ENCODE assay signal across 23 mouse cellular contexts in the genomic region with DNA sequence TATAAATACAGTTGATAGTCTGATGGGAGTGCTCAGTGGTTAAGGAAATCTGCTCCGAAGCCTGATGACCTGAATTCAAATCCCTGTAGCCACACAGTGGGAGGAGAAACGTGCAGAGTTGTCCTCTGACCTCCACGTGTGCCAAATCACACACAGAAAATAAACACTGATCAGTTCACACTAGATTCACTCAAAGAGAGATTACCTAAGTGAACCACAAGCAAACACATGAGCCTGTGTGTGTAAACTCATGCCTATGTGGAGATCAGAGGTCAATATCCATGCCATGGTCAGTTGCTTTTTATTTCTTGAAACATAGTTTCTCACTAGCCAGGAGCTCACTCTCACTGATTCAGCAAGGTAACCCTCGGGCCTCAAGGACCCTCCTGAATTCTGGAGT. TPM values are rescaled to one million over a fixed set of nuclear protein-coding genes. Genes with fewer than 3 reads are reported as not detected.
A peak's percentile ranks its signal among the peaks of the same experiment; 100 is the strongest.
DNase-seq lines count a peak whose midpoint lies in the region; ATAC-seq and TF ChIP-seq lines count a peak whose summit lies in the region.
"Had no signal": no experiment of that assay in that cellular context is flagged by ENCODE, and none has a peak within 500 bp of the region (broad histone marks: within the 10 kb centered on the region; RNA-seq: fewer than 3 reads in every experiment).

No protein-coding gene starts in this region.

- H3K36me3 ChIP-seq in heart, embryonic 12.5 days = peaks cover 6% of the 10 kb centered on the region; the same call in 1 of the 2 replicates
- H3K36me3 ChIP-seq in heart, embryonic 10.5 days = no peaks in the 10 kb centered on the region
- H3K36me3 ChIP-seq in liver, adult 2 months (ENCODE audit: control insufficient read depth, insufficient read depth, low read length) = no peaks in the 10 kb centered on the region
- no peaks in the 10 kb centered on the region for H3K36me3 ChIP-seq in liver, embryonic 11.5 days (ENCODE audit: control insufficient read depth, insufficient read depth, low read length)
- H3K36me3 ChIP-seq in liver, embryonic 13.5 days = no peaks in the 10 kb centered on the region
- H3K36me3 ChIP-seq in liver, embryonic 15.5 days (replicated peaks) = no peaks in the 10 kb centered on the region
- H3K36me3 ChIP-seq: embryonic facial prominence, embryonic 10.5 days; embryonic facial prominence, embryonic 12.5 days; forebrain, embryonic 15.5 days had no signal

- no peak for TF ChIP-seq CTCF in liver, adult 2 months (IDR thresholded peaks at IDR 0.05; ENCODE audit: low read depth, low read length)

- H3K27me3 ChIP-seq in heart, embryonic 12.5 days (replicated peaks) = no peaks in the 10 kb centered on the region
- no peaks in the 10 kb centered on the region for H3K27me3 ChIP-seq in heart, embryonic 10.5 days (ENCODE audit: insufficient read depth, poor library complexity, severe bottlenecking)
- 0 out of 2 replicates have a peak, but pooled peaks cover 2% of the 10 kb centered on the region for H3K27me3 ChIP-seq in liver, adult 2 months (ENCODE audit: control insufficient read depth, insufficient read depth, low read length)
- H3K27me3 ChIP-seq in liver, embryonic 11.5 days (replicated peaks; ENCODE audit: control insufficient read depth, insufficient read depth, low read length) = no peaks in the 10 kb centered on the region; the same call in 1 of the 2 replicates
- H3K27me3 ChIP-seq in liver, embryonic 13.5 days = no peaks in the 10 kb centered on the region
- peaks cover 5% of the 10 kb centered on the region; the same call in 1 of the 2 replicates for H3K27me3 ChIP-seq in liver, embryonic 15.5 days
- H3K27me3 ChIP-seq: embryonic facial prominence, embryonic 12.5 days; forebrain, embryonic 15.5 days had no signal

- no peak overlapping the region for H3K4me2 ChIP-seq in heart, embryonic 12.5 days
- no peak overlapping the region for H3K4me2 ChIP-seq in liver, embryonic 11.5 days
- 0 out of 2 replicates have a peak overlapping the region, but pooled peaks have one; percentile 27 for H3K4me2 ChIP-seq in liver, embryonic 13.5 days
- H3K4me2 ChIP-seq in liver, embryonic 15.5 days = no peak overlapping the region
- H3K4me2 ChIP-seq: embryonic facial prominence, embryonic 12.5 days; forebrain, embryonic 13.5 days; forebrain, embryonic 15.5 days had no signal

- TF ChIP-seq POLR2A in liver, adult 2 months (IDR thresholded peaks at IDR 0.05; ENCODE audit: extremely low read depth, insufficient read depth, low read length) = no peak

- no peak overlapping the region for H3K4me3 ChIP-seq in heart, embryonic 12.5 days
- no peak overlapping the region for H3K4me3 ChIP-seq in heart, embryonic 10.5 days
- no peak overlapping the region for H3K4me3 ChIP-seq in liver, adult 2 months (ENCODE audit: insufficient read depth, low read depth, low read length)
- H3K4me3 ChIP-seq in liver, embryonic 11.5 days (ENCODE audit: low read depth, low read length) = no peak overlapping the region
- no peak overlapping the region for H3K4me3 ChIP-seq in liver, embryonic 13.5 days (replicated peaks)
- H3K4me3 ChIP-seq in liver, embryonic 15.5 days (replicated peaks) = no peak overlapping the region
- H3K4me3 ChIP-seq: embryonic facial prominence, embryonic 10.5 days; embryonic facial prominence, embryonic 12.5 days; forebrain, embryonic 13.5 days; forebrain, embryonic 15.5 days had no signal

- no peaks in the 10 kb centered on the region for H3K9me3 ChIP-seq in heart, embryonic 12.5 days (replicated peaks)
- no peaks in the 10 kb centered on the region for H3K9me3 ChIP-seq in heart, embryonic 10.5 days
- no peaks in the 10 kb centered on the region for H3K9me3 ChIP-seq in liver, embryonic 11.5 days (ENCODE audit: control insufficient read depth, low read length)
- H3K9me3 ChIP-seq in liver, embryonic 13.5 days (replicated peaks) = no peaks in the 10 kb centered on the region
- no peaks in the 10 kb centered on the region for H3K9me3 ChIP-seq in liver, embryonic 15.5 days (replicated peaks)
- H3K9me3 ChIP-seq: embryonic facial prominence, embryonic 10.5 days; embryonic facial prominence, embryonic 12.5 days; forebrain, embryonic 13.5 days; forebrain, embryonic 15.5 days had no signal

- no peak for ATAC-seq in heart, embryonic 12.5 days (ENCODE audit: insufficient number of reproducible peaks, low FRiP score)
- no peak for ATAC-seq in liver, embryonic 11.5 days (replicated peaks; ENCODE audit: low FRiP score)
- no peak for ATAC-seq in liver, embryonic 13.5 days (ENCODE audit: low read depth)
- no peak for ATAC-seq in liver, embryonic 15.5 days (ENCODE audit: insufficient read depth)
- ATAC-seq: forebrain, embryonic 13.5 days; forebrain, embryonic 15.5 days had no signal

- no peak for DNase-seq in heart, embryonic 10.5 days (ENCODE audit: low spot score)
- peak; percentile 54 for DNase-seq in liver, adult 2 months (ENCODE audit: extremely low read depth, low read depth, low spot score)
- no peak for DNase-seq in liver, embryonic 11.5 days (ENCODE audit: low spot score)
- no peak for DNase-seq in liver, embryonic 13.5 days
- DNase-seq in kidney, adult 11 months = no peak
- no peak for DNase-seq in kidney, postnatal 4 days
- DNase-seq: adrenal gland, adult 2 months; adrenal gland, postnatal 10 days; adrenal gland, postnatal 25 days; cerebellum, adult 11 months; cerebellum, adult 18-20 months; cerebellum, adult 8-10 months; cerebellum, adult 9-11 months; cerebellum, postnatal 14 days; cerebellum, postnatal 36 days had no signal

- no peak overlapping the region for H3K9ac ChIP-seq in heart, embryonic 12.5 days
- no peak overlapping the region for H3K9ac ChIP-seq in liver, adult 2 months (ENCODE audit: low read depth, low read length)
- H3K9ac ChIP-seq in liver, embryonic 11.5 days (ENCODE audit: low read depth, low read length) = no peak overlapping the region
- H3K9ac ChIP-seq in liver, embryonic 13.5 days = no peak overlapping the region
- no peak overlapping the region for H3K9ac ChIP-seq in liver, embryonic 15.5 days
- H3K9ac ChIP-seq: embryonic facial prominence, embryonic 12.5 days; forebrain, embryonic 13.5 days; forebrain, embryonic 15.5 days had no signal

- peaks cover 37% of the 10 kb centered on the region for H3K4me1 ChIP-seq in heart, embryonic 12.5 days (replicated peaks)
- peaks cover 45% of the 10 kb centered on the region for H3K4me1 ChIP-seq in heart, embryonic 10.5 days
- no peaks in the 10 kb centered on the region for H3K4me1 ChIP-seq in liver, adult 2 months (ENCODE audit: control insufficient read depth, insufficient read depth, low read length)
- no peaks in the 10 kb centered on the region for H3K4me1 ChIP-seq in liver, embryonic 11.5 days (replicated peaks; ENCODE audit: control insufficient read depth, insufficient read depth, low read length)
- H3K4me1 ChIP-seq in liver, embryonic 13.5 days (replicated peaks) = peaks cover 18% of the 10 kb centered on the region
- 0 out of 2 replicates have a peak, but pooled peaks cover 4% of the 10 kb centered on the region for H3K4me1 ChIP-seq in liver, embryonic 15.5 days (replicated peaks)
- H3K4me1 ChIP-seq: forebrain, embryonic 13.5 days; forebrain, embryonic 15.5 days had no signal

- WGBS in heart, embryonic 12.5 days = 82% methylated on average over 4 of the region's 4 CpGs
- 85% methylated on average over 4 of the region's 4 CpGs for WGBS in heart, embryonic 10.5 days
- WGBS in liver, adult 2 months = 50% methylated on average over 4 of the region's 4 CpGs
- WGBS in liver, embryonic 11.5 days = 82% methylated on average over 4 of the region's 4 CpGs
- 57% methylated on average over 4 of the region's 4 CpGs for WGBS in liver, embryonic 13.5 days (ENCODE audit: insufficient replicate concordance)
- 58% methylated on average over 4 of the region's 4 CpGs for WGBS in liver, embryonic 15.5 days (ENCODE audit: insufficient replicate concordance)

- H3K79me2 ChIP-seq in liver, adult 2 months (ENCODE audit: control insufficient read depth, insufficient read depth, low read length) = no peaks in the 10 kb centered on the region

- peak overlapping the region; percentile 50 for H3K27ac ChIP-seq in heart, embryonic 12.5 days (ENCODE audit: poor library complexity, severe bottlenecking)
- H3K27ac ChIP-seq in heart, embryonic 10.5 days = no peak overlapping the region; the same call in 1 of the 2 replicates
- H3K27ac ChIP-seq in liver, adult 2 months (replicated peaks; ENCODE audit: insufficient read depth, low read depth, low read length) = no peak overlapping the region
- no peak overlapping the region for H3K27ac ChIP-seq in liver, embryonic 11.5 days (ENCODE audit: low read depth, low read length)
- peak overlapping the region; percentile 83 for H3K27ac ChIP-seq in liver, embryonic 13.5 days
- peak overlapping the region; percentile 45; the same call in 1 of the 2 replicates for H3K27ac ChIP-seq in liver, embryonic 15.5 days (replicated peaks)
- H3K27ac ChIP-seq: embryonic facial prominence, embryonic 10.5 days; embryonic facial prominence, embryonic 12.5 days; forebrain, embryonic 13.5 days; forebrain, embryonic 15.5 days had no signal

RNA-seq across cellular contexts. Expression of a gene that starts 9.5 kb away (rescaled TPM):
- 0.24 and 0.33 TPM in 2 replicates for polyA plus RNA-seq in heart, embryonic 12.5 days (2016; fragmentation: Nextera tagmentation; extraction: Ambion mirVana)
- 0.39 and 0.50 TPM in 2 replicates for polyA plus RNA-seq in heart, embryonic 10.5 days (2016; fragmentation: Nextera tagmentation; extraction: Ambion mirVana)
- not detected in 2 replicates for total RNA-seq in liver, adult 2 months (2014; rRNA removed)
- not detected in 2 replicates for polyA plus RNA-seq in liver, adult 2 months (2012; rRNA removed)
- 0.19 TPM in 1 of 2 replicates, not detected in the other for polyA plus RNA-seq in liver, embryonic 11.5 days (2014; fragmentation: Nextera tagmentation; extraction: Ambion mirVana)
- not detected in 2 replicates for polyA plus RNA-seq in liver, embryonic 13.5 days (2015; fragmentation: Nextera tagmentation; extraction: Ambion mirVana)
- polyA plus RNA-seq in liver, embryonic 15.5 days (2015; fragmentation: Nextera tagmentation; extraction: Ambion mirVana) = not detected in 2 replicates
- total RNA-seq: common myeloid progenitor, adult 5-6 weeks; MEL had no signal
- polyA plus RNA-seq: adrenal gland, adult 2 months had no signal

RNA-seq across cellular contexts. Expression of a gene that starts 30.5 kb away (rescaled TPM):
- 9.4 and 10.8 TPM in 2 replicates for polyA plus RNA-seq in heart, embryonic 12.5 days (2016; fragmentation: Nextera tagmentation; extraction: Ambion mirVana)
- 10.9 and 14.4 TPM in 2 replicates for polyA plus RNA-seq in heart, embryonic 10.5 days (2016; fragmentation: Nextera tagmentation; extraction: Ambion mirVana)
- not detected in 2 replicates for total RNA-seq in liver, adult 2 months (2014; rRNA removed)
- 0.02 TPM in 1 of 2 replicates, not detected in the other for polyA plus RNA-seq in liver, adult 2 months (2012; rRNA removed)
- 1.1 and 1.2 TPM in 2 replicates for polyA plus RNA-seq in liver, embryonic 11.5 days (2014; fragmentation: Nextera tagmentation; extraction: Ambion mirVana)
- polyA plus RNA-seq in liver, embryonic 13.5 days (2015; fragmentation: Nextera tagmentation; extraction: Ambion mirVana) = 0.09 and 0.14 TPM in 2 replicates
- polyA plus RNA-seq in liver, embryonic 15.5 days (2015; fragmentation: Nextera tagmentation; extraction: Ambion mirVana) = 0.07 and 0.10 TPM in 2 replicates
- total RNA-seq: common myeloid progenitor, adult 5-6 weeks had no signal

RNA-seq across cellular contexts. Expression of a gene that starts 56.6 kb away (rescaled TPM):
- polyA plus RNA-seq in heart, embryonic 12.5 days (2016; fragmentation: Nextera tagmentation; extraction: Ambion mirVana) = 7.3 and 9.9 TPM in 2 replicates
- polyA plus RNA-seq in heart, embryonic 10.5 days (2016; fragmentation: Nextera tagmentation; extraction: Ambion mirVana) = 8.7 and 11.1 TPM in 2 replicates
- 3.6 and 6.9 TPM in 2 replicates for total RNA-seq in liver, adult 2 months (2014; rRNA removed)
- polyA plus RNA-seq in liver, adult 2 months (2012; rRNA removed) = 23.3 and 24.9 TPM in 2 replicates
- 11.7 and 11.9 TPM in 2 replicates for polyA plus RNA-seq in liver, embryonic 11.5 days (2014; fragmentation: Nextera tagmentation; extraction: Ambion mirVana)
- polyA plus RNA-seq in liver, embryonic 13.5 days (2015; fragmentation: Nextera tagmentation; extraction: Ambion mirVana) = 4.5 and 5.0 TPM in 2 replicates
- polyA plus RNA-seq in liver, embryonic 15.5 days (2015; fragmentation: Nextera tagmentation; extraction: Ambion mirVana) = 4.2 and 5.6 TPM in 2 replicates

Comparison
In these comparisons a context has a peak if more than half of its experiments do, and no peak if none do; other contexts are left out.
1. H3K27ac ChIP-seq: peak in heart, embryonic 12.5 days (single experiment), liver, embryonic 13.5 days (single experiment) and liver, embryonic 15.5 days (single experiment); none in heart, embryonic 10.5 days (single experiment), liver, adult 2 months (single experiment) and liver, embryonic 11.5 days (single experiment).